Mouse (Mus musculus) bone marrow macrophage, adult 2 months (primary cell): Measurements from ENCODE around the gene Ccdc80.

Source experiments
- CTCF ChIP-seq: IDR thresholded peaks from 2 replicates; pipeline ENCODE4 v1.5.1; 2012; ENCODE audit warnings: low read depth, mild to moderate bottlenecking, low read length, moderate library complexity
- POLR2A ChIP-seq: IDR thresholded peaks from 2 replicates; pipeline ENCODE4 v1.6.1; 2012; ENCODE audit warnings: mild to moderate bottlenecking, low read depth, low read length, borderline replicate concordance

- TF ChIP-seq CTCF (no peak), POLR2A (no peak)
Observed at GRCm38 (mm10) chr16:45098186-45098885, 5.1 kb downstream of the Ccdc80 start.
